Mouse (Mus musculus): ENCODE results near the gene Wdsub1.

GRCm38 (mm10) chr2:59825380-59825779, 57.0 kb downstream of the Wdsub1 start:
- no peak for TF ChIP-seq CTCF (IDR thresholded peaks at IDR 0.05)
- no peak for TF ChIP-seq EP300 (IDR thresholded peaks at IDR 0.05)

Measured in lung, postnatal 0 days (tissue).